Mouse (Mus musculus) midbrain, embryonic 16.5 days (tissue): ENCODE measurements around the gene Mypop. TPM values are rescaled to one million over a fixed set of nuclear protein-coding genes. Genes with fewer than 3 reads are reported as not detected.
A peak's percentile ranks its signal among the peaks of the same experiment; 100 is the strongest.

Experiments
- ATAC-seq: fragments of 200-750 bp; cut with Nextera tagmentation; 2 replicates; pipeline ENCODE4 v1.8.0; 2017; ENCODE audit warnings: moderate TSS enrichment
- H3K27ac ChIP-seq: fragments of 300-500 bp; sonication (generic); 2 replicates; pipeline ENCODE4 v1.5.1; 2014; ENCODE audit warnings: mild to moderate bottlenecking, low read length, mixed read lengths
- H3K27me3 ChIP-seq: fragments of 300-500 bp; sonication (generic); 2 replicates; pipeline ENCODE4 v1.6.1; 2014; ENCODE audit warnings: low read depth, low read length, mixed read lengths; ENCODE audit not compliant: control insufficient read depth, insufficient read depth
- H3K36me3 ChIP-seq: fragments of 300-500 bp; sonication (generic); 2 replicates; pipeline ENCODE4 v1.6.1; 2014; ENCODE audit warnings: mild to moderate bottlenecking, low read length, moderate library complexity, mixed read lengths; ENCODE audit not compliant: control insufficient read depth, insufficient read depth
- H3K4me1 ChIP-seq: fragments of 300-500 bp; sonication (generic); 2 replicates; pipeline ENCODE4 v1.6.1; 2014; ENCODE audit warnings: mild to moderate bottlenecking, low read length, mixed read lengths; ENCODE audit not compliant: control insufficient read depth, insufficient read depth
- H3K4me2 ChIP-seq: fragments of 300-500 bp; sonication (generic); 2 replicates; pipeline ENCODE4 v1.6.1; 2014; ENCODE audit warnings: mild to moderate bottlenecking, low read length, mixed read lengths
- H3K4me3 ChIP-seq: fragments of 300-500 bp; sonication (generic); 2 replicates; pipeline ENCODE4 v1.5.1; 2014; ENCODE audit warnings: low read depth, mild to moderate bottlenecking, low read length, moderate library complexity, mixed read lengths
- H3K9ac ChIP-seq: fragments of 300-500 bp; sonication (generic); 2 replicates; pipeline ENCODE4 v1.6.1; 2014; ENCODE audit warnings: low read depth, low read length, mixed read lengths
- H3K9me3 ChIP-seq: fragments of 300-500 bp; sonication (generic); replicated peaks from 2 replicates; pipeline ENCODE4 v1.6.1; 2014; ENCODE audit warnings: mild to moderate bottlenecking, low read length, mixed read lengths; ENCODE audit not compliant: control insufficient read depth, poor library complexity, severe bottlenecking
- WGBS: fragments of 180-500 bp; shearing (Covaris S2); extraction: QIAGEN DNeasy Blood & Tissue Kit; methylation state at CpG from one replicate; pipeline ENCODE4 v1.1.7; 2014; 5-methylcytosine and 5-hydroxymethylcytosine counted together
- polyA plus RNA-seq: library from polyadenylated mRNA; unstranded; fragments of >200 nt; fragmentation: Nextera tagmentation; extraction: Ambion mirVana; gene quantifications from 2 replicates; pipeline ENCODE4 v1.2.1, GENCODE M21; 2015

Mypop gene
- polyA plus RNA-seq, 1 experiment from 2014 or later, result 5.1 TPM

DNA sequence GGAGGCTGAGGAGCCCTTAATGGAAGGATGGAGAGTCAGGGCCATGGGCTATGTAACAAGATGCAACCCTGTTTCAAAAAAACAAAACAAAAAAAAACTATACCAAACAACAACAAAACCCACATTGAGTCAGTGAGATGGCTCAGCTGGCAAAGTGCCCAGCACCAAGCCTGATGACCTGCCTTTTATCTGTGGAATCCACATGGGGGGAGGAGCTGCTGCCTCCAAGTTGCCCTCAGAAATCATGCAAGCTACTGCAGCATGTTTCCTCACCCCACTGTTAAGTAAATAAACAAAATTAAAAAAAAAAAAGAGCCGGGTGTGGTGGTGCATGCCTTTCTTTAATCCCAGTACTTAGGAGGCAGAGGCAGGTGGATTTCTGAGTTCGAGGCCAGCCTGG lies 4.5 kb upstream of the Mypop start:
- no peaks in the 10 kb centered on the region for H3K9me3 ChIP-seq
- ATAC-seq, result no peak
- H3K4me2 ChIP-seq, result no peak overlapping the region
- H3K9ac ChIP-seq, result no peak overlapping the region
- H3K4me1 ChIP-seq, result no peaks in the 10 kb centered on the region
- H3K36me3 ChIP-seq, result no peaks in the 10 kb centered on the region
- H3K27ac ChIP-seq, result no peak overlapping the region
- WGBS, result 100% methylated on average over 2 of the region's 2 CpGs
- no peaks in the 10 kb centered on the region for H3K27me3 ChIP-seq
- H3K4me3 ChIP-seq, result no peak overlapping the region

DNA sequence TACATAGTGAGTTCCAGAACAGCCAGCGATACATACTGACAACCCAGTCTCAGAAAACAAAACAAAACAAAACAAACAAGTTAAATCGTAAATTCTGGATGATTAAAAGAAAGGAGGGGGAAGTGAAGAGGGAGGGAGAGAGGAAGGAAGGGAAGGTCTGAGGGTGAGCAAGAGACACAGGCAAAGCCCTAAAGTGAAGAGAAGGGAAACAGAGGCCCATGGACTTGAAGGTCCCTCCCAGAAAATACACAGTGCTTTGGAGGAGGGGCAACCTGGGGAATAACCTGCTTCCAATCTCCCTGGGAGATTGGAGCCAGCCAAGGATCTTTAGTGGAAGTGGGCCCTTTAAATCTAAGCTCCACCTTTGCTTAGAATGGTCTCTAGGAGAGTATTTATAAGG lies 3.9 kb upstream of the Mypop start, which contains the start of gene Nanos2:
Nanos2 (plus strand) TSS at position 301 of the 400 bp plus-strand sequence.
- Histone ChIP-seq H3K9ac (no peak within 1 kb of the TSS), H3K27me3 (no peaks in the 10 kb centered on the region), H3K27ac (no peak within 1 kb of the TSS), H3K36me3 (no peaks in the 10 kb centered on the region), H3K4me1 (peaks cover 5% of the 10 kb centered on the region; the same call in 1 of the 2 replicates), H3K4me2 (no peak within 1 kb of the TSS), H3K4me3 (no peak within 1 kb of the TSS), H3K9me3 (no peaks in the 10 kb centered on the region)
- WGBS, result 87% methylated on average over 2 of the region's 2 CpGs
- ATAC-seq, result no peak

DNA sequence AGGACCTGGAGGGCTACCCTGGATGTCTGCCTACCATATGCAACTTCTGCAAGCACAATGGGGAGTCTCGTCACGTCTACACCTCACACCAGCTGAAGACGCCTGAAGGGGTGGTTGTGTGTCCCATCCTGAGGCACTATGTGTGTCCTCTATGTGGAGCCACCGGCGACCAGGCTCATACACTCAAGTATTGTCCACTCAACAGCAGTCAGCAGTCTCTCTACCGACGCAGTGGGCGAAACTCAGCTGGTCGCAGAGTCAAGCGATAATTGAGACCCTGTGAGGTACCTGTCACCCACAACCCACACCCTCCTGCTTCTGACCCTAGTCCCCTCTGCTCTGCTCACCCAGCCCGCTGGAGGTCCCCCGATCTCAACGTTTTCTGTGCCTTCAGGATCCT lies 3.3 kb upstream of the Mypop start:
- no peak overlapping the region for H3K4me2 ChIP-seq
- WGBS, result 76% methylated on average over 13 of the region's 13 CpGs
- H3K27me3 ChIP-seq, result no peaks in the 10 kb centered on the region
- no peak for ATAC-seq
- no peaks in the 10 kb centered on the region for H3K9me3 ChIP-seq
- H3K27ac ChIP-seq, result no peak overlapping the region
- H3K36me3 ChIP-seq, result no peaks in the 10 kb centered on the region
- H3K9ac ChIP-seq, result no peak overlapping the region
- no peak overlapping the region for H3K4me3 ChIP-seq
- peaks cover 11% of the 10 kb centered on the region for H3K4me1 ChIP-seq

DNA sequence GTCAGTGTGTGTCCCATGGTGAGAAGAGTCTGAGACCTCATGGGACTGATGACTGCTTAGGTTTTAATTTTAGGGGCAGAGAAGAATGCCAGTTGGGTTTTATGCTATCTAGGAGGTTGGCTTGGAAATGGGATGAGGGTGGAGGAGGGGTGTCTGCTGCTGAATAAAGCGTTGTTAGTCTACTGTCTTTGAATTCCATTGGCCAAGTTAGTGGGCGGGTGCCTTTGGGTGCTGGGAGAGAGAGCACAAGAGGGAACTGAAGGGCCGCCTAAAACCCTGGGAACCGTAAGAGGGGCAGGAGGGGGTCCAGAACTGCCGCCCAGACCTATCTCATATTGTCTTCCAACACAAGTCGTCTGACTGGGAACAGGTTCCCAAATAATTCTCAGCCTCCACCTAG lies 2.3 kb upstream of the Mypop start:
- H3K9me3 ChIP-seq, result no peaks in the 10 kb centered on the region
- no peak for ATAC-seq
- WGBS, result 77% methylated on average over 6 of the region's 6 CpGs
- H3K4me3 ChIP-seq, result no peak overlapping the region
- H3K4me1 ChIP-seq, result peaks cover 21% of the 10 kb centered on the region
- H3K36me3 ChIP-seq, result no peaks in the 10 kb centered on the region
- no peak overlapping the region for H3K9ac ChIP-seq
- no peak overlapping the region for H3K27ac ChIP-seq
- H3K27me3 ChIP-seq, result no peaks in the 10 kb centered on the region
- H3K4me2 ChIP-seq, result no peak overlapping the region

DNA sequence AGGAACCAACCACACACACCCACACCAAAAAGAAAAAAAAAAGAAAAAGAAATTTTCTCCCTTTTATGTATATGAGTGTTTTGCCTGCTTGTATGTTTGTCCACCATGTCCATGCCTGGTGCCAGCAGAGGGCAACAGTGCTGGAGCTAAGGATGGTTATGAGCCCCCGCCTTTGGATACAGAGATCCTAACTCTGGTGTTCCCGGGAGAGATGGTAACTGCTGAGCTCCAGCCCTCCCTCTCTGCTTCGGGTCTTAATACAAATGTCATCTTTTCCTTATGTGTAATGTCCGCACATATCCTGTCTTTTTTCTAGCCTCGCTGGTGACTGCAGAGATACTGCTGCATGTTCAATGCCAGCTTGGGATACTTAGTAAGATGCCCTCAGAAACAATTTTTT lies 1.1 kb upstream of the Mypop start:
- WGBS, result 7% methylated on average over 5 of the region's 5 CpGs
- peak overlapping the region; percentile 95 for H3K27ac ChIP-seq
- ATAC-seq, result peak; percentile 25
- H3K4me2 ChIP-seq, result peak overlapping the region; percentile 67
- H3K9ac ChIP-seq, result peak overlapping the region; percentile 63
- no peaks in the 10 kb centered on the region for H3K27me3 ChIP-seq
- H3K4me1 ChIP-seq, result peaks cover 29% of the 10 kb centered on the region
- no peaks in the 10 kb centered on the region for H3K9me3 ChIP-seq
- H3K4me3 ChIP-seq, result peak overlapping the region; percentile 67
- H3K36me3 ChIP-seq, result no peaks in the 10 kb centered on the region

DNA sequence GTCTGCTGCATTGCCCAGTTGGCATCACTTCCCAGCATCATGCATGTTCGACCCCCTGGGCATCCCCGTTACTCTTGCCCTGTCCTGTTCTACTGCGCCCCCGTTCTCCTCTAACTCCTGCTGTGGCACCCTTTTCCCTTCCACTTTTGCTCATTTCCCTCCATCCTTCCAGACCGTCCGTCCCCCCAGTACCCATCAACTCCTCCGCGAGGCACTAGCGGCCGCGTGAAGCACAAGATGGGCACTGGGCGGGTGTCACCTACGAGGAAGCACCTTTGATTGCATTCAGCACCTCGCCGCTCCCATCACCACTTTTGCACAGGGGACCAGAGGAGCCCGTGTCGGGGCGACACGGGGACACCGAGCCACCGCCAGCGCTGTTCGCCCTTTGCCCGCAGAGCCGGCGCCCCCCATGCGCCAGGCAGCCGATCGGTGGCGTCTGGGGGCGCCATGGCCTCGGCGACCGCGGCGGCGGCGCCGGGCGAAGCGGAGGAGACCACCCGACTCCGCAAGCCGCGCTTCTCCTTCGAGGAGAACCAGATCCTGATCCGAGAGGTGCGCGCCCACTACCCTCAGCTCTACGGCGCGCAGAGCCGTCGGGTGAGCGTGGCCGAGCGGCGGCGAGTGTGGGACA lies 732 bp downstream of the Mypop start:
- under 1% methylated on average over 58 of the region's 59 CpGs for WGBS
- Histone ChIP-seq H3K27ac (peak overlapping the region; percentile 80), H3K4me2 (peak overlapping the region; percentile 91), H3K9ac (peak overlapping the region; percentile 78), H3K4me3 (peak overlapping the region; percentile 67), H3K36me3 (no peaks in the 10 kb centered on the region), H3K9me3 (no peaks in the 10 kb centered on the region), H3K27me3 (no peaks in the 10 kb centered on the region), H3K4me1 (peaks cover 31% of the 10 kb centered on the region)
- ATAC-seq, result no peak; the same call in none of the 2 replicates

DNA sequence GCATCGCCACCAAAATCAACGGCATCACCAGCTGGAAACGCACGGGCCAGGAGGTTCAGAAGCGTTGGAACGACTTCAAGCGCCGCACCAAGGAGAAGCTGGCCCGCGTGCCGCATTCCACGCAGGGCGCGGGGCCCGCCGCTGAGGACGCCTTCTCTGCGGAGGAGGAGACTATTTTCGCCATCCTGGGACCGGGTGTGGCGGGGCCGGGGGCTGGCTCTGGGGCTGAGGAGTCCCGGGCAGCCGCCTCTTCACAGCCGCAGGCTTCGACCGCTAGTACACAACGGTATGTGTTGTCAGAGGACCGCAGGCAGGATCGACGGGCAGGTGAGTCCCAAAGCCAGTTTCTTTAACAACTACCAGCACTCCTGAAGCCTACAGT lies 1.2 kb downstream of the Mypop start:
- 4% methylated on average over 31 of the region's 31 CpGs for WGBS
- Histone ChIP-seq H3K27me3 (no peaks in the 10 kb centered on the region), H3K4me1 (peaks cover 31% of the 10 kb centered on the region), H3K9ac (peak overlapping the region; percentile 78), H3K27ac (peak overlapping the region; percentile 80), H3K36me3 (no peaks in the 10 kb centered on the region), H3K9me3 (no peaks in the 10 kb centered on the region), H3K4me2 (peak overlapping the region; percentile 91), H3K4me3 (peak overlapping the region; percentile 67)
- no peak for ATAC-seq

DNA sequence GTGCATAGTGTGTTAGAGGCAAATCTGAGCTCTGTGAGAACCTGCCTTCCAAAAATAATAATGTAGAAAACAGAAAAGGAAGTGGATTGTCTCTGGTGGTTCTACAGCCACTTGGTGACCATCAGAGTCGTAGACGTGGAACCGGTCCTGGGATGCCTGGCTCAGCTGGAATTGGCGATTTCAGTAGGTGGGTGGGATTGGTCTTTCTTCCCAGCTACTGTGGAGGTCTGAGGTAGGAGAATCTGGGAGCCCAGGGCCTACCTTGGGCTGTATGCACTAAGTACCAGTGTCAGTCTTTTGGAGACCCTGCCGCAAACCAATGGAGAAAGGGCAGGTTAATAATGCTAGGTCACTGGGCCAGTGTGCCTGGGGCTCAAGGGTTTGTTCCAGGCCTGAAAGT lies 2.0 kb downstream of the Mypop start:
- peak overlapping the region; percentile 67 for H3K4me3 ChIP-seq
- whole genome bisulfite sequencing, result 95% methylated on average over 5 of the region's 5 CpGs
- peak overlapping the region; percentile 78; the same call in 1 of the 2 replicates for H3K9ac ChIP-seq
- H3K36me3 ChIP-seq, result no peaks in the 10 kb centered on the region
- no peak overlapping the region for H3K27ac ChIP-seq
- H3K4me2 ChIP-seq, result peak overlapping the region; percentile 91
- H3K9me3 ChIP-seq, result no peaks in the 10 kb centered on the region
- H3K4me1 ChIP-seq, result peaks cover 31% of the 10 kb centered on the region
- ATAC-seq, result no peak
- H3K27me3 ChIP-seq, result no peaks in the 10 kb centered on the region

DNA sequence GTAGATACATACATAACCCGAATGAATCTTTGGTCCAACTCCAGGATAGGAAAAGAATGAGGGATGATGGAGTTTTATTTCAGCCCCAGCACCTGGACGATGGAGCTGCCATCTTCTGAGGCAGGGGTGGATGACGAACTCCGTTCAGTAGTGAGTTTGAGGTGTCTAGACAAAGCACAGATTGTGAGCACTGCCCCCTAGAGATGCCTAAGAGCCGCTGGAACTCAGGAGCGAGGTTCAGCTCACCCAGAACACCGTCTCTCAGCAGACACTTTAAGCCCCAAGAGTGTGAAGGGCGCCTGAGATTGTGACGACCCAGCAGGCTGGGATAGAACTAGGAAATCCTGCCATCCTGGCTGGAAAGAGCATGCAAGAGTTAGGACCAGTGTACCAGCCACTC lies 7.8 kb downstream of the Mypop start:
- H3K27ac ChIP-seq, result no peak overlapping the region
- H3K4me1 ChIP-seq, result peaks cover 18% of the 10 kb centered on the region
- no peak overlapping the region for H3K9ac ChIP-seq
- H3K4me2 ChIP-seq, result no peak overlapping the region
- H3K9me3 ChIP-seq, result no peaks in the 10 kb centered on the region
- no peaks in the 10 kb centered on the region for H3K27me3 ChIP-seq
- no peaks in the 10 kb centered on the region for H3K36me3 ChIP-seq
- WGBS, result 24% methylated on average over 9 of the region's 9 CpGs
- ATAC-seq, result no peak
- H3K4me3 ChIP-seq, result no peak overlapping the region
